Mouse (Mus musculus): ENCODE data around the gene Reep1.
A peak's percentile ranks its signal among the peaks of the same experiment; 100 is the strongest.

The Reep1 gene

DNA sequence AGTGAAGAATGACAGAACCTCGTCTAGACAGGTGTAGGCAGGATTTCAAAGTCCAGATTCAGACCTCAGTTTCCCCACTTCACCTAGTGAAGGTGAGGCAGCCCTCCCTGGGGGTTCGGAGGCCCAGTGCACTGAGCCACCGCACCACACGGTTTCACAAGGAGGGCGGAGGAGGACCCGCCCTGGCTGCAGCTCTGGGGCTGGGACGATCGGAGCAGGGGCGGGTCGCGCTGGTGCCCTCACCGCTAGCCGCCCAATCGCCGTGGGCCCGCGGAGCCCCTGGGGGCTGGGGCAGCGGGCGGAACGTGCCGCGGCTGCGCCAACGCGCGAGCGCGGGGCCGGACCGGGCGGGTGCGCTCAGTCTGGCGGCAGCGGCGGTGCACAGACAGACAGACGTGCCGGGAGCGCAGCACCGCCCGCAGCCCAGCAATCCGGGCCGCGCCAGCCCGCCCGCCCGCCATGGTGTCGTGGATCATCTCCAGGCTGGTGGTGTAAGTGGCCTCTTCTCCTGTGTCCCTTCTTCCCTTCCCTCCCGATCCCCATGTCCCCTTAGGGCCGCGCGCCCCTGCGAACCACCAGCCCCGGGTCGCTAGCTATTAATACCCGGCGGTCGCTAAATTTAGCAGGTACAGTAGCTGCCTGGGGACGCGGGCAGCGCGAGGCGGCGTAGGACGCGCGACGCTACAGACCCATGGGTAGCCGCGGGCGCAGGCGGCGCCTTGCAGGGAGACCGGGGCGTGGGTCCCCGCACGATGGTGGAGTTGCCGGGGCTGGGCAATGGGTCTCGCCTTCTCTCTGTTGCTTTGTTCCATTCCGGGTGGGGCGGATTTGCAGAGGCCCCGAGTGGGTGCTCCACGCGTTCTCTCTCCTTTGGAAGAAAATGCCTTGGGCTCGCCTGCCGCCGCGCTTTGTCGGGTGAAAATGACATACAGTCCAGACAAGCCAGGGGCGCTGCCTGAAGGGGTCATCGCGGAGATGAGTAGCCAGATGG lies at the start of gene Reep1:
Gene Reep1, plus strand, starts transcription at position 51 of the 991 bp plus-strand sequence.
- peak; percentile 60 to 61 for DNase-seq (ENCODE audit: low spot score in 2 of 2)

- DNase-seq (ENCODE audit: low spot score in 2 of 2), result no peak
Measured at GRCm38 (mm10) chr6:71658290-71658689, 49.1 kb upstream of the Reep1 start.

- no peak for DNase-seq (ENCODE audit: low spot score in 2 of 2)
Measured at GRCm38 (mm10) chr6:71664511-71664910, 42.9 kb upstream of the Reep1 start.

- no peak for DNase-seq (ENCODE audit: low spot score in 2 of 2)
Measured at GRCm38 (mm10) chr6:71673166-71673565, 34.2 kb upstream of the Reep1 start.

DNA sequence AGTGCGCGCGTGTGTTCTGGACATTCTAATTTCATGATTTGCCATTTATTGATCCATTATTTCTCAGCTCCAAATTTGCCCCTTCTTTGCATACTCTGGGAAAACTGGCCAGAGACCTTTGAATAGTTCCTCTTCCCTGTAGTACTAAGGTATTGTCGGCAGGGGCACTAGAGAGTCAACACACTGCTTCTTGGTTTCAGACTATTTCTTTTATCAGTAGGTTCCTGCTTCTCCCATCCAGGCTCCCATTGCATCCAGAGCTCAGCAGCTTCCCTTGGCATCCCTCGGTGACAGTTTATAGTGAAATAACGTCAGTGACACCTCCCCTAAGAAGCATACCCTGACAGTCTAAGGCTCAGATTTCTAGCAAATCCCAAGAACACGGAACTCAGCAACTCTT lies 28.5 kb upstream of the Reep1 start:
- no peak for DNase-seq (ENCODE audit: low spot score in 2 of 2)

DNA sequence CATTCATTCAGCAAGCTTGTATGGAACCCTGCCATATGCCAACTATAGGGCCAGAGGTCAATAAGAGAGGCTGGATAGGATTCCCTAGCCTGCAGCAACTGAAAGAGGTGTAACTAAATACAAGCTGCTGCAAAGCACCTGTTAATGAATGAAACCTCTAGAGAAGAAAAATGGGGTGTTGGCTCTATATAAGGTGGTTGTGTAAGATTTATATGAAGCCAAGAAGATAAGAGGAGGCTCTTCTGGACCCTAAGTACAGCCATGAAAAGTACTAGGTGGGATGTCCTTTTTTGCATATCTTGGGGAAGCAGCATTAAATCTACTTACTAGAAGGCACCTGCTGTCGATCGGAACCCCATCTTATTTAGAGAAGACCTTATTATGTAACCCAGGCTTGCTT lies 12.2 kb upstream of the Reep1 start:
- DNase-seq (ENCODE audit: low spot score in 2 of 2), result no peak

DNA sequence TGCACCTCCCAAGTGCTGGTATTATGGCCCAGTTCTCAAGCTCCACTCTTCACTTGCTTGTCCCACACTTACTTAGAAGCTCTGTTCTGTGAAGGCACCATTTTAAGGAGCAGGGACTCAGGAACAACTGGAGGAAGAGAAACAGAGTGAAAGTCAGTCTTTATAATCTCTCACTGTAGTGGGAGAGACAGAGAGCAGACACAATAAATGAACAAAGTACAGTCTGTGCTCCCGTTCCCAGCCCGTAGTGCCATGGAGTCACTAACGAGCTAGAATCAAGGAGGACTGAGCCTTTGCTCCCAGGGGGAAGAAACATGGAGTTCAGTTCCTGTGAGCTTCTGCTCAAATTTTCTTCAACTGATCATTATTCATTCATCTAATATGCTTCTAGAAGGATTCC lies 11.8 kb upstream of the Reep1 start:
- DNase-seq (ENCODE audit: low spot score in 2 of 2), result no peak

- peak in 1 of 2 experiments; percentile 51 for DNase-seq (ENCODE audit: low spot score in 2 of 2)
Measured at GRCm38 (mm10) chr6:71706871-71707270, 490 bp upstream of the Reep1 start.

- DNase-seq (ENCODE audit: low spot score in 2 of 2), result peak in 1 of 2 experiments; percentile 58
Measured at GRCm38 (mm10) chr6:71708528-71708927, 1.2 kb downstream of the Reep1 start.

DNA sequence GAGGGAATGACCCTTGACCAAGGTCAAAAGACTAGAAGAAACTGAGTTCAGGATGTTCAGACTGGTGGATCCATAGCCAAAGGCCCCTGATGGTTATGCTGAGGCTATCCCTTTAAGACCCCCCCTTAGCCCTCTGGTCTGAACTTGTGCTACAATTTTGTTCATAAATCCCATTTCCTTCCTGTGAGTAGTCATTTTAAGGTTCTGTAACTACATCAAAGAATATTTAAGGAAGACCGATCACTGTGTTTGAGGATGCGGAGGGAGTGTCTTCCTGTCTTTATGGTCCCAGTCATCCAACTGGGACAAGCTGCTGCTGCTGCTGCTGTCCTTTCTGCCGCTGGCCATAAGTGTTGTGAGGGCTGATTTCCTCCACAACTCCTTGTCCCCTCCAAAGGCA lies 3.0 kb downstream of the Reep1 start:
- no peak for DNase-seq (ENCODE audit: low spot score in 2 of 2)

- DNase-seq (ENCODE audit: low spot score in 2 of 2), result peak in 1 of 2 experiments; percentile 57
Measured at GRCm38 (mm10) chr6:71711201-71711600, 3.8 kb downstream of the Reep1 start.

GRCm38 (mm10) chr6:71713532-71713931 lies 6.2 kb downstream of the Reep1 start:
- DNase-seq (ENCODE audit: low spot score in 2 of 2), result peak in 1 of 2 experiments; percentile 51

DNA sequence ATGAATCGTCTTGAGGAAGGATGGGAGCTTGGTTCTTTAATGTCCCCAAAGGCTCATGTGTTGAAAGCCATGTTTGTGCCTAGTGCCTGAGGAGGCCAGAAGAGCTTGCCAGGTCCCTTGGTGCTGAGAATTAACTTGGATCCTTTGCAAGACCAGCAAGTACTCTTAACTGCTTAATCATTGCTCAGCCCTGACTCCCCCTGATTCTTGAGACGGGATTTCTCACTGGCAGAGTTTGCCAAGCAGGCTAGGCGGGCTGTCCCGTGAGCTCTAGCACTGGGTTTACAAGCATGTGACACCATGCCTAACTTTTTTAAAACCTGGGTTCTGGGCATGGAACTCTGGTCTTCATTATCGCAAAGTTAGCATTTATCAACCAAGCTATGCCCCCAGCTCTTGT lies 7.6 kb downstream of the Reep1 start:
- DNase-seq (ENCODE audit: low spot score in 2 of 2), result peak in 1 of 2 experiments; percentile 32

- no peak for DNase-seq (ENCODE audit: low spot score in 2 of 2)
Measured at GRCm38 (mm10) chr6:71716434-71716833, 9.1 kb downstream of the Reep1 start.

DNA sequence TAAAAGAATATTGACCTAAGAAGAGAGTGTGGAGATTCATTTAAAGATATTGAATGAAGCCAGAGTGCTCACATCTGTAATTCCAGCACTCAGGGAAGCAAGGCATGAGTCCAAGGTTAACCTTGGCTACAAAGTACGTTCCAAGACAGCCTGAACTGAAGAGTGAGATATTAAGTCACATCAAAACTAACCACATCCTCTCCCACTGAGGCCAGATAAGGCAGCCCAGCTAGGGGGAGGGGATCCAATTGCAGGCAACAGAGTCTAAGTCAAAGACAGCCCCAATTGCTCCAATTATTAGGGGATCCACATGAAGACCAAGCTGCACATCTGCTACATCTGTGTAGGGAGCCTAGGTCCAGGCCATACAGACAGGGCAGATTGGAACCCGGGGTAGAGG lies 11.0 kb downstream of the Reep1 start:
- DNase-seq (ENCODE audit: low spot score in 2 of 2), result no peak

GRCm38 (mm10) chr6:71719302-71719701 lies 11.9 kb downstream of the Reep1 start:
- DNase-seq (ENCODE audit: low spot score in 2 of 2), result no peak

DNA sequence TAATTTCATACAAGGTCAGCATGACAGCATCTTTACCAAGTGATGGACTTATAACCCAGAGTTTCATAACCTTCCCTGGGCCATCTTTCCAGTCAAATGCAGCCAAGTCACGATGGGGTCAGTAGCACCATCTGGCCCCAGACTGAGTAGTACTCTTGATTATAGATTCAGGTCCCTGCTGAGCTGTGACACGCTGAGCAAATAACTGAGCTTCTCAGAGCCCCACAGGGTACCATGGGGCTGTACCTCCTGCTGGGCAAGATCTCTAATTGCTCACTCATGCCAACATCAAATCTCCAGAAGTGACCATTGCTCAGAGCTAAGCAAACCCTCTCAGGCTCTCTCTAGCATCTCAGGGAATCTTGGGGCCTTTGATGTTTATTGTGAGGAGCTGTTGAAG lies 15.6 kb downstream of the Reep1 start:
- DNase-seq (ENCODE audit: low spot score in 2 of 2), result no peak

DNA sequence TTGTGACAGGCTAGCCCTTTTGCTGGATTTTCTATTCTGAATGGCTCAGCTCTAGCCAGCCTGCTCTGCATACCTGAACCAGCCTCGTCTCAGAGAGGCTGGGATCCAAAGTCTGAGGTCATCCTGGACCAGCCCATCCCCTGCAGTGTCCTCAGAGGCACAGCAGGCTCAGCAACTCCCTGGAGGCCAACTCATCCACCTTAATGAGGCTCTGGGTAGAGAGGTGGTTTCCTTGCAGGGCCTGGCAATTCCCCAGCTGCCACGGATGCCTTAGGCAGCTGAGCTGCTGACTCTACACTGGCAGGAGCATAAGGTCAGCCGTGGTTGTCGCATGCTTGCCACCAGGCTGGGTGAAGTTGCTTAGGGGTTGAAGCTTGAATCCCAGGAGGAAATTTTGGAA lies 16.2 kb downstream of the Reep1 start:
- no peak for DNase-seq (ENCODE audit: low spot score in 2 of 2)

GRCm38 (mm10) chr6:71726710-71727109 lies 19.3 kb downstream of the Reep1 start:
- DNase-seq (ENCODE audit: low spot score in 2 of 2), result no peak

DNA sequence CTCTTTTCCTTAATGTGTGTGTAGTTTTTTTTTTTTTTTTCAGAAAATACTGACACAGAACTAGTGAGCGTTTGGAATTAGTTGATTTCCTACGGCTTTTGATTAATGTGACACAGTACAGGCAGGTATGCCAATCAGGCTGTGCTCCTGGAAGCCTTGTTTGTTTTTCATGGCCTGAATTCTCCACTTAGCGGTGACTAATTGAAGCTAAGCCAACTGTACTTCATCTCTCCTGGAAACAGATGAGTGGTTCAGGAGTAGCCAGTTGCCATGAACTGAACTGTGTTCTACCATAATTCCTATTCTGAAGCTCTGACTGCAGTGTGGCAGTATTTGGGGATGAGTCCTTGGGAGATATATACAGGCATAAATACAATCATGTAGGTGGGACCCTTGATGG lies 20.9 kb downstream of the Reep1 start:
- DNase-seq (ENCODE audit: low spot score in 2 of 2), result no peak

GRCm38 (mm10) chr6:71734910-71735599 lies 27.7 kb downstream of the Reep1 start:
- no peak for DNase-seq (ENCODE audit: low spot score in 2 of 2)

DNA sequence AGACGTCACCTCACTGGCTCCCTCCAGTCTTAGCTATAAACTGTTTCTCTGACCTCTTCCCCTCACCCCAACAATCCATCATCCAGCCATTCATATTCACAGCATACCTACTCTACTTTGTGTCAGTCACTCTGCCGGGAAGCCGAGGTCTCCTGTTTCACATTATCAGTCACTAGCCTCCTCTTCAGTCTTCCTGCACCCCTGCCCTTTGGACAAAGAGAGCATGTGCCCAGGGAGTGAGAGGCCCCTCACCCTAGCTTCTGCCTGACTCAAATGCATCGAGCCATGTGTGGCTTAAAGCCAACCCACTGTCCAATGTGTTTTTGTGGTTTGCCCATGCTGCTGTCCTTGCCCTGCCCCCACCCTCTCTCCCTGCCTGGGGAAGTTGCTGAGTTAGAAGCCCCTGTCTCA lies 28.2 kb downstream of the Reep1 start:
- DNase-seq (ENCODE audit: low spot score in 2 of 2), result no peak

GRCm38 (mm10) chr6:71736101-71736500 lies 28.7 kb downstream of the Reep1 start:
- no peak for DNase-seq (ENCODE audit: low spot score in 2 of 2)

Measured in urinary bladder, postnatal 4 days (tissue).